Mouse (Mus musculus): ENCODE data around the gene Apex1.

- TF ChIP-seq CHD1 (IDR thresholded peaks at IDR 0.05; ENCODE audit: low read depth, low read length), result no peak
- TF ChIP-seq POLR2AphosphoS2 (IDR thresholded peaks at IDR 0.05; ENCODE audit: low read length), result peak; percentile 48; the same call in 1 of the 2 replicates
- TF ChIP-seq GATA1 (IDR thresholded peaks at IDR 0.05; ENCODE audit: low read depth, low read length), result peak; percentile 59
- no peak; a peak in 1 of 4 replicates for TF ChIP-seq EP300 (IDR thresholded peaks at IDR 0.05; ENCODE audit: low read depth in 1 of 2, low read length in 2 of 2)
- TF ChIP-seq RAD21 (IDR thresholded peaks at IDR 0.05; ENCODE audit: low read depth, low read length), result no peak
- no peak for TF ChIP-seq CTCF (IDR thresholded peaks at IDR 0.05 in 2 of 3, conservative IDR thresholded peaks at IDR 0.05 in 1 of 3; ENCODE audit: control insufficient read depth in 1 of 3, insufficient read depth in 1 of 3, low read depth in 2 of 3, low read length in 3 of 3, poor library complexity in 1 of 3, severe bottlenecking in 1 of 3)
- TF ChIP-seq NELFE (IDR thresholded peaks at IDR 0.05; ENCODE audit: low read depth, low read length), result peak; percentile 62; the same call in 1 of the 2 replicates
- TF ChIP-seq POLR2A (IDR thresholded peaks at IDR 0.05; ENCODE audit: control insufficient read depth in 1 of 2, insufficient read depth in 1 of 2, low read depth in 1 of 2, low read length in 2 of 2, poor library complexity in 1 of 2), result peak in 1 of 2 experiments; percentile 68; a peak in 2 of 4 replicates
Measured at GRCm38 (mm10) chr14:50938940-50939339, 14.2 kb downstream of the Apex1 start.
